Mouse (Mus musculus): Measurements from ENCODE around the gene Serpinb9c. TPM values are rescaled to one million over a fixed set of nuclear protein-coding genes. Genes with fewer than 3 reads are reported as not detected.
A peak's percentile ranks its signal among the peaks of the same experiment; 100 is the strongest.
"Not testable (repeated sequence)": the region's sequence is repeated elsewhere in the genome, so short reads cannot be mapped to it uniquely, and the experiment has no call there.

Serpinb9c gene
- not detected in 2 replicates for polyA plus RNA-seq (2011; ENCODE audit: insufficient read length, low read depth, missing spikeins)

DNA sequence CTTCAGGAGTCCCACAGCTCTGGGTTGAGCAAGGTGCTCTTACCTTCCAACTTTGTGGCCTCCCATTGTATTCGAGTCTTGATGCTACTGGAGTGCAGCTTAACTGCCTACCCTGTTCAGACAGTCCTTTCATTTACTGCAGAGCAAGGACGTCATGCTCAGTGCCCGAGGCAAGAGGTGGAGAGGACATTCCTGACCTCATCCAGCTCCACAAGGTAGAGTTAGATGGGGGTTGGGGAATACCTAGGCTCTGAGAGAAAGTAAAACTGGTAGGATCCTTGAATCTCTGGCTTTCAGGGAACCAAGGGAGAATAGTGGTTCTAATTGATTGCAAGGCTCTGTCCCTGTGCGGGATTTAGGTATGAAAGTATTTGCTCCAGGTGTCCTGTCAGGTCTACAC, at the start of gene Serpinb9c:
Serpinb9c (minus strand) TSS at position 101 of the 400 bp plus-strand sequence.
- no peak for TF ChIP-seq CTCF (IDR thresholded peaks at IDR 0.05; ENCODE audit: borderline replicate concordance, insufficient read depth, low read length)
- no peak for TF ChIP-seq POLR2A (IDR thresholded peaks at IDR 0.05; ENCODE audit: low read depth, low read length)
- H3K27ac ChIP-seq (ENCODE audit: insufficient read depth, low read length): no peak within 1 kb of the TSS
- no peak within 1 kb of the TSS for H3K4me3 ChIP-seq (ENCODE audit: insufficient read depth, low read length)
- no peaks in the 10 kb centered on the region for H3K4me1 ChIP-seq (ENCODE audit: control insufficient read depth, insufficient read depth, low read length)

GRCm38 (mm10) chr13:33199740-33200139, 40.2 kb upstream of the Serpinb9c start:
- H3K4me1 ChIP-seq (ENCODE audit: control insufficient read depth, insufficient read depth, low read length): no peaks in the 10 kb centered on the region
- H3K27ac ChIP-seq (ENCODE audit: insufficient read depth, low read length): no peak overlapping the region
- H3K4me3 ChIP-seq (ENCODE audit: insufficient read depth, low read length): no peak overlapping the region
- no peak for TF ChIP-seq CTCF (IDR thresholded peaks at IDR 0.05; ENCODE audit: borderline replicate concordance, insufficient read depth, low read length)
- TF ChIP-seq POLR2A (IDR thresholded peaks at IDR 0.05; ENCODE audit: low read depth, low read length): no peak

DNA sequence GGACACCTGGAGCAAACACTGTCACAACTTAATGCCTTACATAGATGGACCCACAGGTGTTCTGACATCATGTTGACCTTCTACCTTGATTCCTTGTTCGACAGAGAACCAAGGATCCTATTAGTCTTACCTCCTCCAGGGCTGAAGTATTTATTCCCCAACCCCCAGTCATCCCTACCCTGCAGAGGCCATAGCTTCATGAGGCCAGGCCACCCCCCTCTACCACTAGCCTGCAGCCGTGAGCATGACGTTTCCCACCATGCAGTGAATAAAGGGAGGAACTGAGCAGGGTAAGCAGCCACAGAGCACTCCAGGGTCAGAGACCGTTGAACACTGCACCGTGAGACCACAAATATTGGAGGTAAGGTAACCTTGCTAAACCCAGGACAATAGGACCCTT, 33.1 kb upstream of the Serpinb9c start, which contains the start of gene Serpinb9d:
Serpinb9d (plus strand) TSS at position 301 of the 400 bp plus-strand sequence.
- Histone ChIP-seq H3K4me1 (ENCODE audit: control insufficient read depth, insufficient read depth, low read length) (no peaks in the 10 kb centered on the region), H3K4me3 (ENCODE audit: insufficient read depth, low read length) (no peak within 1 kb of the TSS), H3K27ac (ENCODE audit: insufficient read depth, low read length) (no peak within 1 kb of the TSS)
- TF ChIP-seq POLR2A (IDR thresholded peaks at IDR 0.05; ENCODE audit: low read depth, low read length) (no peak), CTCF (IDR thresholded peaks at IDR 0.05; ENCODE audit: borderline replicate concordance, insufficient read depth, low read length) (no peak)

DNA sequence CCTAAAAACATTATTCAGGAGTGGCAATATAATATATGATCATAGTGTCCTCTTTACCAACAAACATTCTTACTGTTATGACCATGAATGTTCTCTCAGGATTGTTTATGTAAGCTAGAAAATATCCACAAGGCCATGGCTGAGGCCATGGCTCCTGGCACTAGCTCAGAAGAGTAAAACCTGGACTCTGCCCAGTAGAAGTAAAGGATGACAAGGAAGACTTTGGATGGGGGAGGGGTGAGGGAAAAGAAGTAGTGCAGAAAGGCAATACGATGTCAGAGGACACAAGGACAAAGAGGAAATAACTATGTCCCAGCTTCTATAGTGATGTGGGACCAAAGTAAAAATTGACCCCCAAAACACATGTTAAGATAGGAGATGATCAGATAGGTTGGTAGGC, 30.9 kb upstream of the Serpinb9c start:
- not testable (repeated sequence) for H3K4me1 ChIP-seq (ENCODE audit: control insufficient read depth, insufficient read depth, low read length); H3K4me3 ChIP-seq (ENCODE audit: insufficient read depth, low read length); H3K27ac ChIP-seq (ENCODE audit: insufficient read depth, low read length)

GRCm38 (mm10) chr13:33141435-33141834, 18.1 kb downstream of the Serpinb9c start:
- H3K4me1 ChIP-seq (ENCODE audit: control insufficient read depth, insufficient read depth, low read length): no peaks in the 10 kb centered on the region
- TF ChIP-seq POLR2A (IDR thresholded peaks at IDR 0.05; ENCODE audit: low read depth, low read length) (no peak), CTCF (IDR thresholded peaks at IDR 0.05; ENCODE audit: borderline replicate concordance, insufficient read depth, low read length) (no peak)
- H3K27ac ChIP-seq (ENCODE audit: insufficient read depth, low read length): no peak overlapping the region
- H3K4me3 ChIP-seq (ENCODE audit: insufficient read depth, low read length): no peak overlapping the region

DNA sequence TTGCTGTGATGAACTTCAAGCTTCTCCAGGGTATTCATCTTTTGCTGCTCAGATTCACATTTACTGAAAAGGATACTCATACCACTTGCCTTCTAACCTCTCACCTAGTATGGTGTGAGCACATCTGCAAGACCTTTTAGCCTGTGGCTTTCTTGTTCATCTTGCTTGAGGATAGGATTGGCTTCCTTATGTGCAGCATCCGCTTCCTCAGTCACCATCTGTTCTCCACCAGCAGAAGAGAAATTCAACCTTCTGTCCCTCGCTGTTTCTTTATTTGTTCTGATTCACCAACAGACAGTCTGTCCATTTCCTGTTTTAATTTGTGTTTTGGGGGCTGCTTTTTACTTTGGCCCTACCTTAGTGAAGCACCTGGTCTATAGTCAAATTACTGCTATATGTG, 21.8 kb downstream of the Serpinb9c start:
- Histone ChIP-seq H3K4me3 (ENCODE audit: insufficient read depth, low read length) (no peak overlapping the region), H3K27ac (ENCODE audit: insufficient read depth, low read length) (no peak overlapping the region), H3K4me1 (ENCODE audit: control insufficient read depth, insufficient read depth, low read length) (no peaks in the 10 kb centered on the region)
- TF ChIP-seq CTCF (IDR thresholded peaks at IDR 0.05; ENCODE audit: borderline replicate concordance, insufficient read depth, low read length) (no peak), POLR2A (IDR thresholded peaks at IDR 0.05; ENCODE audit: low read depth, low read length) (no peak)

GRCm38 (mm10) chr13:33113054-33113453, 46.5 kb downstream of the Serpinb9c start:
- no peak for TF ChIP-seq CTCF (IDR thresholded peaks at IDR 0.05; ENCODE audit: borderline replicate concordance, insufficient read depth, low read length)
- TF ChIP-seq POLR2A (IDR thresholded peaks at IDR 0.05; ENCODE audit: low read depth, low read length): no peak
- Histone ChIP-seq H3K4me3 (ENCODE audit: insufficient read depth, low read length) (no peak overlapping the region), H3K4me1 (ENCODE audit: control insufficient read depth, insufficient read depth, low read length) (no peaks in the 10 kb centered on the region), H3K27ac (ENCODE audit: insufficient read depth, low read length) (no peak overlapping the region)

- H3K27ac ChIP-seq (ENCODE audit: insufficient read depth, low read length): peak overlapping the region; percentile 80
- H3K4me1 ChIP-seq (ENCODE audit: control insufficient read depth, insufficient read depth, low read length): no peaks in the 10 kb centered on the region; the same call in 1 of the 2 replicates
- no peak for TF ChIP-seq POLR2A (IDR thresholded peaks at IDR 0.05; ENCODE audit: low read depth, low read length)
- TF ChIP-seq CTCF (IDR thresholded peaks at IDR 0.05; ENCODE audit: borderline replicate concordance, insufficient read depth, low read length): no peak
- H3K4me3 ChIP-seq (ENCODE audit: insufficient read depth, low read length): no peak overlapping the region
Observed at GRCm38 (mm10) chr13:33105626-33106025, 53.9 kb downstream of the Serpinb9c start.

Other genes with a start within 250 kb of the Serpinb9c start
- gene Serpinb6b, start 194.5 kb downstream of the Serpinb9c start, polyA plus RNA-seq (2011; ENCODE audit: insufficient read length, low read depth, missing spikeins): 2.2 and 2.4 TPM in 2 replicates
- 11.6 and 15.0 TPM in 2 replicates for gene Serpinb9, start 156.5 kb downstream of the Serpinb9c start, polyA plus RNA-seq (2011; ENCODE audit: insufficient read length, low read depth, missing spikeins)
- 3.5 and 11.8 TPM in 2 replicates for gene Serpinb9b, start 132.3 kb downstream of the Serpinb9c start, polyA plus RNA-seq (2011; ENCODE audit: insufficient read length, low read depth, missing spikeins)
- not detected in 2 replicates for gene Serpinb1b, start 81.2 kb downstream of the Serpinb9c start, polyA plus RNA-seq (2011; ENCODE audit: insufficient read length, low read depth, missing spikeins)
- not detected in 2 replicates for gene Serpinb9d, start 33.2 kb upstream of the Serpinb9c start, polyA plus RNA-seq (2011; ENCODE audit: insufficient read length, low read depth, missing spikeins)
- not detected in 2 replicates for gene Serpinb9e, start 89.9 kb upstream of the Serpinb9c start, polyA plus RNA-seq (2011; ENCODE audit: insufficient read length, low read depth, missing spikeins)
- not detected in 2 replicates for gene Serpinb9f, start 164.3 kb upstream of the Serpinb9c start, polyA plus RNA-seq (2011; ENCODE audit: insufficient read length, low read depth, missing spikeins)
- gene Gm11397, start 236.0 kb upstream of the Serpinb9c start, polyA plus RNA-seq (2011; ENCODE audit: insufficient read length, low read depth, missing spikeins): not detected in 2 replicates

All from embryonic fibroblast, embryonic 13.5 days (primary cell).